Mouse (Mus musculus) kidney, embryonic 16.5 days (tissue): Measurements from ENCODE around the gene Cx3cr1. TPM values are rescaled to one million over a fixed set of nuclear protein-coding genes. Genes with fewer than 3 reads are reported as not detected.

Experiments used
- ATAC-seq: fragments of 200-750 bp; cut with Nextera tagmentation; 2 replicates; pipeline ENCODE4 v1.8.0; 2017; ENCODE audit warnings: moderate TSS enrichment; ENCODE audit not compliant: low FRiP score, low TSS enrichment
- H3K27ac ChIP-seq: fragments of 300-500 bp; sonication (generic); 2 replicates; pipeline ENCODE4 v1.5.1; 2014; ENCODE audit warnings: low read length
- H3K27me3 ChIP-seq: fragments of 300-500 bp; sonication (generic); 2 replicates; pipeline ENCODE4 v1.6.1; 2014; ENCODE audit warnings: low read length, control low read depth, mixed read lengths; ENCODE audit not compliant: insufficient read depth
- H3K36me3 ChIP-seq: fragments of 300-500 bp; sonication (generic); 2 replicates; pipeline ENCODE4 v1.6.1; 2014; ENCODE audit warnings: low read length, control low read depth, mixed read lengths; ENCODE audit not compliant: insufficient read depth
- H3K4me1 ChIP-seq: fragments of 300-500 bp; sonication (generic); 2 replicates; pipeline ENCODE4 v1.6.1; 2014; ENCODE audit warnings: low read length, control low read depth, mixed read lengths; ENCODE audit not compliant: insufficient read depth
- H3K4me2 ChIP-seq: fragments of 300-500 bp; sonication (generic); replicated peaks from 2 replicates; pipeline ENCODE4 v1.6.1; 2014; ENCODE audit warnings: low read depth, low read length
- H3K4me3 ChIP-seq: fragments of 300-500 bp; sonication (generic); 2 replicates; pipeline ENCODE4 v1.5.1; 2014; ENCODE audit warnings: mild to moderate bottlenecking, low read length
- H3K9ac ChIP-seq: fragments of 300-500 bp; sonication (generic); replicated peaks from 2 replicates; pipeline ENCODE4 v1.6.1; 2014; ENCODE audit warnings: low read length
- H3K9me3 ChIP-seq: fragments of 300-500 bp; sonication (generic); 2 replicates; pipeline ENCODE4 v1.6.1; 2016; ENCODE audit warnings: low read length, control low read depth
- WGBS: fragments of 180-500 bp; shearing (Covaris S2); extraction: QIAGEN DNeasy Blood & Tissue Kit; methylation state at CpG from one replicate; pipeline ENCODE4 v1.1.7; 2014; 5-methylcytosine and 5-hydroxymethylcytosine counted together
- polyA plus RNA-seq: library from polyadenylated mRNA; unstranded; fragments of >200 nt; fragmentation: Nextera tagmentation; extraction: Ambion mirVana; gene quantifications from 2 replicates; pipeline ENCODE4 v1.2.1, GENCODE M21; 2015

Cx3cr1 gene
- polyA plus RNA-seq, 1 experiment from 2014 or later, result 5.3 TPM

DNA sequence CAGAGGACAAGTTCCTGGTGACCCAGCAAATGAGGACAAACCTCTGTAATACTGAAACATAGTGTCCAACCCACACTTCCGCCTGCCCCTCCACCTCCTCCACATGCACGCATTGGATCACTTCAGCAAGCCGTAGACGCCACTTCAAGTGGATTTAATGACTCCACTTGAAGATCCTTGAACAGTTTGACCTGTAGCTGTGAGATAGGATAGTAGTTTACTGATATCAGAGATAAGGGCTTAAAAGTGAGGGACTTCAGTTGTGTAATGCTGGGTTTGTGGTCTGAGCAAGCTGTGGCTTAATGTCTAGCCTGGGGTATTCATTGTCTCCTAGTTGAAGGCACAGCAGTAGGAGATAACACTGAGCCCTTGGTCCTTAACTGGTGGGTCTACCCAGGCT lies 146.2 kb downstream of the Cx3cr1 start:
- Histone ChIP-seq H3K9me3 (no peaks in the 10 kb centered on the region), H3K27me3 (no peaks in the 10 kb centered on the region), H3K36me3 (peaks cover 80% of the 10 kb centered on the region), H3K4me1 (no peaks in the 10 kb centered on the region), H3K9ac (no peak overlapping the region), H3K4me2 (no peak overlapping the region), H3K4me3 (no peak overlapping the region), H3K27ac (no peak overlapping the region)
- no peak for ATAC-seq
- whole genome bisulfite sequencing, result 88% methylated on average over 4 of the region's 4 CpGs

- no peak overlapping the region for H3K4me2 ChIP-seq
- no peak overlapping the region for H3K4me3 ChIP-seq
- peaks cover 77% of the 10 kb centered on the region for H3K36me3 ChIP-seq
- no peak overlapping the region for H3K27ac ChIP-seq
- H3K4me1 ChIP-seq, result no peaks in the 10 kb centered on the region
- H3K27me3 ChIP-seq, result no peaks in the 10 kb centered on the region
- WGBS, result 83% methylated on average over 1 of the region's 1 CpGs
- H3K9me3 ChIP-seq, result no peaks in the 10 kb centered on the region
- H3K9ac ChIP-seq, result no peak overlapping the region
- ATAC-seq, result no peak
Observed at GRCm38 (mm10) chr9:119919858-119920257, 149.8 kb downstream of the Cx3cr1 start.

DNA sequence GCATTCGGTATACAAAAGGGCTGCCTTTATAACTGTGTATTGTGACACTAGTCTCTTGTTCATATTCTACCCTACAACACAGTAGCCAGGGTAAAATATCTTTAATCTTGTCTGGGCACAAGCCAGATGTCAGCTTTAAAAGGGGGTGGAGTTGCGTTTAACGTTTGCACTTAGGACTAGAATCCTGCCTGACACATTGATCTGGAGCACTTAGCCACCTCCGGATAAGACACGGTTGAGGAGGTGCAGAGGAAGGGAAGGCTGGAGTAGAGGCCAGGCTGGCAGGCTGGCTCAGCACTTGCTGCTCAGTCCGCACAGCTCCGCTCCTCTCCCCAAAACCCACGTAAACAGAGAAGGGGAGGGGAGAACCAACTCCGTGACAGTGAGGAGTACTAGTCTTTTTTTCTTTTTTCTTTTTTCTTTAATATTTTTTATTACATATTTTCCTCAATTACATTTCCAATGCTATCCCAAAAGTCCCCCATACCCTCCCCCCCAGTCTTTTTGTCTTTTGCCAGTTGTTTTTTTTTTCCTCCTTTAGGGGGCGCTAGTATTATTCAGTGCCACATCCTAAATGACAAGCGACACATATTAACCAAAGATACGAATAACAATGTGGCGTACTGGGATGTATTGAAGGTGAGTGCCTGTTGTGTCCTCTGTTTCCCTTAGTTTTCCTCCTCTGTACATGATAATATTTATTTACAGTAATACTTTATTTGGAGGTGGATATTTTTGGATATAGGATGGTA lies 156.4 kb downstream of the Cx3cr1 start:
- WGBS, result 78% methylated on average over 13 of the region's 13 CpGs
- no peak overlapping the region for H3K27ac ChIP-seq
- H3K9ac ChIP-seq, result no peak overlapping the region
- ATAC-seq, result no peak
- H3K9me3 ChIP-seq, result no peaks in the 10 kb centered on the region
- H3K4me3 ChIP-seq, result no peak overlapping the region
- H3K27me3 ChIP-seq, result no peaks in the 10 kb centered on the region
- peaks cover 83% of the 10 kb centered on the region for H3K36me3 ChIP-seq
- H3K4me1 ChIP-seq, result no peaks in the 10 kb centered on the region
- no peak overlapping the region for H3K4me2 ChIP-seq

- no peak for ATAC-seq
- no peaks in the 10 kb centered on the region for H3K27me3 ChIP-seq
- H3K9me3 ChIP-seq, result no peaks in the 10 kb centered on the region
- H3K4me3 ChIP-seq, result no peak overlapping the region
- 72% methylated on average over 3 of the region's 3 CpGs for WGBS
- H3K36me3 ChIP-seq, result peaks cover 88% of the 10 kb centered on the region
- H3K4me2 ChIP-seq, result no peak overlapping the region
- H3K27ac ChIP-seq, result no peak overlapping the region
- H3K9ac ChIP-seq, result no peak overlapping the region
- H3K4me1 ChIP-seq, result no peaks in the 10 kb centered on the region
Observed at GRCm38 (mm10) chr9:119909931-119910330, 159.7 kb downstream of the Cx3cr1 start.

DNA sequence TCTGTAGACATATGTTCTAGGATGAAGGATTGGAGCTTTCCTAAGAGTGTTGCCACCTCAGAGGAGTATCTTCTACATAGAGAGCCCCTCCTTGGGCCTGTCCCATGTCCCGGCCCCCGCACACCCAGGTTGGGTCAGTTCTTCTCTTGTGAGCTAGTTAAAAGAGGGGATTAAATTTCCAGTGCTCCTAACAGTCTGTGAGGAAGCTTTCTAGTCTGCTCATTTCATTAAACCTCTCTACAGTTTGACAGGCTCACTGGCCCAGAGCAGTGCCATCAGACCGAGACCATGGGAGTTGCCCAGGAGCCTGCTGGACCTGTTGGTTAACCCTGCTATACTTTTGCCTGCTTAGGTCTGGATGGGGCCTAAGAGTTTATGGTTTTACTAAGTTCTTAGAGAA lies 161.0 kb downstream of the Cx3cr1 start:
- no peak overlapping the region for H3K4me3 ChIP-seq
- no peaks in the 10 kb centered on the region for H3K9me3 ChIP-seq
- 60% methylated on average over 3 of the region's 3 CpGs for WGBS
- H3K36me3 ChIP-seq, result peaks cover 87% of the 10 kb centered on the region
- no peaks in the 10 kb centered on the region for H3K27me3 ChIP-seq
- no peaks in the 10 kb centered on the region for H3K4me1 ChIP-seq
- H3K27ac ChIP-seq, result no peak overlapping the region
- peak; percentile 80 for ATAC-seq
- no peak overlapping the region for H3K4me2 ChIP-seq
- H3K9ac ChIP-seq, result no peak overlapping the region

- H3K4me2 ChIP-seq, result no peak overlapping the region
- no peaks in the 10 kb centered on the region for H3K27me3 ChIP-seq
- no peak overlapping the region for H3K9ac ChIP-seq
- ATAC-seq, result no peak
- WGBS, result 85% methylated on average over 12 of the region's 12 CpGs
- no peaks in the 10 kb centered on the region for H3K4me1 ChIP-seq
- H3K9me3 ChIP-seq, result no peaks in the 10 kb centered on the region
- H3K27ac ChIP-seq, result no peak overlapping the region
- no peak overlapping the region for H3K4me3 ChIP-seq
- H3K36me3 ChIP-seq, result peaks cover 44% of the 10 kb centered on the region
Observed at GRCm38 (mm10) chr9:119902410-119903151, 167.1 kb downstream of the Cx3cr1 start.

GRCm38 (mm10) chr9:119899446-119899845 lies 170.2 kb downstream of the Cx3cr1 start:
- Histone ChIP-seq H3K4me3 (no peak overlapping the region), H3K4me2 (no peak overlapping the region), H3K27ac (no peak overlapping the region), H3K4me1 (peaks cover 9% of the 10 kb centered on the region), H3K36me3 (peaks cover 16% of the 10 kb centered on the region), H3K9ac (no peak overlapping the region), H3K27me3 (no peaks in the 10 kb centered on the region), H3K9me3 (no peaks in the 10 kb centered on the region)
- WGBS, result 84% methylated on average over 2 of the region's 2 CpGs
- no peak for ATAC-seq

- Histone ChIP-seq H3K4me3 (peak overlapping the region; percentile 88), H3K4me1 (peaks cover 16% of the 10 kb centered on the region), H3K9me3 (no peaks in the 10 kb centered on the region), H3K36me3 (no peaks in the 10 kb centered on the region), H3K27me3 (no peaks in the 10 kb centered on the region), H3K9ac (peak overlapping the region; percentile 92), H3K4me2 (peak overlapping the region; percentile 92), H3K27ac (peak overlapping the region; percentile 78)
- peak; percentile 80 for ATAC-seq
- under 1% methylated on average over 53 of the region's 71 CpGs for WGBS
Observed at GRCm38 (mm10) chr9:119895040-119895721, 174.5 kb downstream of the Cx3cr1 start.

DNA sequence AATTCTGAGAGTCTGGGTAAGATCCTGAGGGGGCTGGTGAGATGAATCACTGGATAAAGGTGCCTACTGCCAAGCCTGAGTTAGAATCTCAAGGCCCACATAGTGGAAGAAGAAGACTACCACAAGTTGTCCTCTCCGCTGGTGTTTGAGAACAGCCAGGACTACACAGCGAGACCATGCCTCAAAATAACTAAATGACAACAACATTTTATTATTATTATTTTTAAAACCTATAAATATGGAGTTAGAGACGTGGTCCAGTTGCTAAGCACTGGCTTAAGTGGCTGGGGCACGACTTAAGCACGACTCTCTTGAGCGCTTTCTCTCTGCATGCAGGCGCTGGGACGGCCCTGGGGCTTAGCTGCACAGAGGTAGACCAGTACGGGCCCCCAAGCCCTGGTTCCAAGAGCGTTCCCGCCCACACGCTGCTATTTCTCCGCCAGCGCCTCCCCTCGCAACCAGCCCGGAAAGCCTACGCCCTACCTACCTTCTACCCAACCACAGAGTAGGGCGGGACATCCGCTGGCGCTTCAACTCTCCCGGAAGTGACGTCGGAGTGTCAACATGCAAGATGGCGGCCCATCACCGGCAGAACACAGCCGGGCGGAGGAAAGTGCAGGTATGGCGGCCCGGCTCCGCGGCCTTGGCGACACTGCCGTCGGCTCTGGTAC lies 175.2 kb downstream of the Cx3cr1 start, which contains the start of gene Wdr48:
Gene Wdr48, plus strand, starts transcription at position 540 of the 671 bp plus-strand sequence.
- peak within 1 kb of the TSS; percentile 88 for H3K4me3 ChIP-seq
- no peaks in the 10 kb centered on the region for H3K36me3 ChIP-seq
- H3K27ac ChIP-seq, result peak within 1 kb of the TSS; percentile 81
- peaks cover 16% of the 10 kb centered on the region for H3K4me1 ChIP-seq
- H3K9ac ChIP-seq, result peak within 1 kb of the TSS; percentile 92
- no peaks in the 10 kb centered on the region for H3K9me3 ChIP-seq
- WGBS, result 4% methylated on average over 34 of the region's 34 CpGs
- H3K27me3 ChIP-seq, result no peaks in the 10 kb centered on the region
- peak; percentile 100 for ATAC-seq
- peak within 1 kb of the TSS; percentile 92 for H3K4me2 ChIP-seq
